Mouse (Mus musculus) neural tube, embryonic 15.5 days (tissue): ENCODE data around the gene Anapc15-ps. TPM values are rescaled to one million over a fixed set of nuclear protein-coding genes. Genes with fewer than 3 reads are reported as not detected.

Source experiments
- ATAC-seq: fragments of 200-750 bp; cut with Nextera tagmentation; 2 replicates; pipeline ENCODE4 v1.8.0; 2017; ENCODE audit warnings: mild to moderate bottlenecking, moderate TSS enrichment, moderate library complexity; ENCODE audit not compliant: low FRiP score
- H3K27ac ChIP-seq: fragments of 300-500 bp; sonication (generic); replicated peaks from 2 replicates; pipeline ENCODE4 v1.5.1; 2015; ENCODE audit warnings: mild to moderate bottlenecking, inconsistent platforms
- H3K27me3 ChIP-seq: fragments of 300-500 bp; sonication (generic); replicated peaks from 2 replicates; pipeline ENCODE4 v1.6.1; 2015; ENCODE audit warnings: inconsistent platforms
- H3K36me3 ChIP-seq: fragments of 300-500 bp; sonication (generic); 2 replicates; pipeline ENCODE4 v1.6.1; 2015; ENCODE audit warnings: inconsistent platforms
- H3K4me1 ChIP-seq: fragments of 300-500 bp; sonication (generic); 2 replicates; pipeline ENCODE4 v1.6.1; 2015; ENCODE audit warnings: inconsistent platforms
- H3K4me2 ChIP-seq: fragments of 300-500 bp; sonication (generic); 2 replicates; pipeline ENCODE4 v1.6.1; 2015; ENCODE audit warnings: inconsistent platforms, mild to moderate bottlenecking, moderate library complexity
- H3K4me3 ChIP-seq: fragments of 300-500 bp; sonication (generic); replicated peaks from 2 replicates; pipeline ENCODE4 v1.5.1; 2015; ENCODE audit warnings: mild to moderate bottlenecking, inconsistent platforms
- H3K9ac ChIP-seq: fragments of 300-500 bp; sonication (generic); replicated peaks from 2 replicates; pipeline ENCODE4 v1.6.1; 2015; ENCODE audit warnings: mild to moderate bottlenecking, inconsistent platforms
- H3K9me3 ChIP-seq: fragments of 300-500 bp; sonication (generic); replicated peaks from 2 replicates; pipeline ENCODE4 v1.6.1; 2016; ENCODE audit warnings: inconsistent platforms
- WGBS: fragments of 180-500 bp; shearing (Covaris S2); methylation state at CpG from one replicate; pipeline ENCODE4 v1.1.7; 2015; ENCODE audit warnings: mixed read lengths; 5-methylcytosine and 5-hydroxymethylcytosine counted together
- polyA plus RNA-seq: library from polyadenylated mRNA; unstranded; fragments of >200 nt; fragmentation: Nextera tagmentation; extraction: Ambion mirVana; gene quantifications from 2 replicates; pipeline ENCODE4 v1.2.1, GENCODE M21; 2015

Anapc15-ps gene
- polyA plus RNA-seq, 1 experiment from 2014 or later: not detected

DNA sequence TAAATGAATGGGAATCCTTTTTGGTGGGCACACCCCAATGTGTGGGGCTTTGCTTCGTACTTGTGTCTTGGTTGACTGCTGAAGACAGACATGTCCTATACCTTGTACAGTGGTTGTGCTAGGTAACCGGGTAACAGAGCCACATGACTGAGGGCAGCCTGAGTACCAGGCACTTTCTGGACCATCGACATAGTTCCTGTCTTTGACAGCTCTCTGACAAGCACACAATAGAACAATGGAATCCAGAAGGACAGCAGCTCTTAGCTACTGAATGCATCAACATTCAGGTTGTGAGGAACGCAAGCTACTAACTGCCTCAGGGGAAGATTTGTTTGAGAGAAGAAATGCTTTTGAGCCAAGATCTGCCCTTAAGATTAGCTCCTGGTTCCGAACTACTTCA, 49.2 kb downstream of the Anapc15-ps start:
- Histone ChIP-seq H3K27me3 (no peaks in the 10 kb centered on the region), H3K9me3 (no peaks in the 10 kb centered on the region), H3K27ac (no peak overlapping the region), H3K9ac (no peak overlapping the region), H3K4me1 (peaks cover 11% of the 10 kb centered on the region), H3K4me2 (no peak overlapping the region), H3K4me3 (no peak overlapping the region), H3K36me3 (no peaks in the 10 kb centered on the region)
- no peak for ATAC-seq
- 47% methylated on average over 5 of the region's 5 CpGs for WGBS

DNA sequence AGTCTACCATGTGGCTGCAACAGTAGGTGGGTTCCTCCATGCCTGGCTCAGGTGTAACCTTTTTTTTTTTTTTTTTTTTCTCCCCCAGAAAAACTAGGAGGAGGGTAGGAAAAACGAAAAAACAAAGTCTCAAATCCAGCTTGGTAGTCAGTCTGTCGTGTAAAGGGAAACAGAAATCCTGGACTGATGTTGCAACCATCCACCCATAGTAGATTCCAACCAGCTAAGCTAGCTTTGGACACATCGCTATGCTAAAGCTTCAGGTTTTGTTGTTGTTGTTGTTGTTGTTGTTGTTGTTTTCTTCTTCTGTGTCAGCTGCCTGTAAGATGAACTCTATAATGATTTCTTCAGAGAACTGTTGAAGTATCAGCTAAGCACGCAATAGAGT, 49.7 kb downstream of the Anapc15-ps start:
- Histone ChIP-seq H3K36me3 (no peaks in the 10 kb centered on the region), H3K27ac (no peak overlapping the region), H3K27me3 (no peaks in the 10 kb centered on the region), H3K9ac (no peak overlapping the region), H3K4me2 (no peak overlapping the region), H3K9me3 (no peaks in the 10 kb centered on the region), H3K4me1 (peaks cover 11% of the 10 kb centered on the region), H3K4me3 (no peak overlapping the region)
- no peak for ATAC-seq
- 62% methylated on average over 4 of the region's 4 CpGs for WGBS

Other genes starting within 250 kb of the Anapc15-ps start
- 286 and 296 TPM in 2 replicates for gene Mrpl42, start 171.5 kb downstream of the Anapc15-ps start, polyA plus RNA-seq
- gene Ube2n, start 158.3 kb downstream of the Anapc15-ps start, polyA plus RNA-seq: 358 and 359 TPM in 2 replicates
- 73.5 and 75.5 TPM in 2 replicates for gene Nudt4, start 109.3 kb downstream of the Anapc15-ps start, polyA plus RNA-seq
- gene Gm33543, start 169.5 kb upstream of the Anapc15-ps start, polyA plus RNA-seq: not detected in 2 replicates